Mouse (Mus musculus): ENCODE results near the gene Stk35. TPM values are rescaled to one million over a fixed set of nuclear protein-coding genes. Genes with fewer than 3 reads are reported as not detected.
"Not testable (repeated sequence)": the region's sequence is repeated elsewhere in the genome, so short reads cannot be mapped to it uniquely, and the experiment has no call there.

Stk35 gene
- total RNA-seq, 2 experiments from 2014 or later = 8.3 to 17.3 TPM

GRCm38 (mm10) chr2:129834221-129834620 lies 33.9 kb downstream of the Stk35 start:
- no peak for ATAC-seq (replicated peaks; ENCODE audit: poor library complexity)

- ATAC-seq (replicated peaks; ENCODE audit: poor library complexity) = no peak
These were observed 34.6 kb downstream of the Stk35 start for GRCm38 (mm10) chr2:129834881-129835280.

- ATAC-seq (replicated peaks; ENCODE audit: poor library complexity) = no peak
These were observed 36.6 kb downstream of the Stk35 start for GRCm38 (mm10) chr2:129836921-129837320.

- no peak for ATAC-seq (replicated peaks; ENCODE audit: poor library complexity)
These were observed 38.0 kb downstream of the Stk35 start for GRCm38 (mm10) chr2:129838321-129838720.

- ATAC-seq (replicated peaks; ENCODE audit: poor library complexity) = no peak
These were observed 45.5 kb downstream of the Stk35 start for GRCm38 (mm10) chr2:129845826-129846225.

- no peak for ATAC-seq (replicated peaks; ENCODE audit: poor library complexity)
These were observed 46.2 kb downstream of the Stk35 start for GRCm38 (mm10) chr2:129846501-129846900.

- ATAC-seq (replicated peaks; ENCODE audit: poor library complexity) = not testable (repeated sequence)
These were observed 48.8 kb downstream of the Stk35 start for GRCm38 (mm10) chr2:129849078-129849477.

GRCm38 (mm10) chr2:129851512-129851911 lies 51.2 kb downstream of the Stk35 start:
- no peak for ATAC-seq (replicated peaks; ENCODE audit: poor library complexity)

- no peak for ATAC-seq (replicated peaks; ENCODE audit: poor library complexity)
These were observed 62.9 kb downstream of the Stk35 start for GRCm38 (mm10) chr2:129863256-129863655.

- ATAC-seq (replicated peaks; ENCODE audit: poor library complexity) = no peak
These were observed 64.6 kb downstream of the Stk35 start for GRCm38 (mm10) chr2:129864958-129865357.

GRCm38 (mm10) chr2:129869151-129869550 lies 68.8 kb downstream of the Stk35 start:
- no peak for ATAC-seq (replicated peaks; ENCODE audit: poor library complexity)

- ATAC-seq (replicated peaks; ENCODE audit: poor library complexity) = no peak
These were observed 70.9 kb downstream of the Stk35 start for GRCm38 (mm10) chr2:129871246-129871645.

- no peak for ATAC-seq (replicated peaks; ENCODE audit: poor library complexity)
These were observed 71.8 kb downstream of the Stk35 start for GRCm38 (mm10) chr2:129872071-129872470.

- peak; percentile 87 for ATAC-seq (replicated peaks; ENCODE audit: poor library complexity)
These were observed 73.2 kb downstream of the Stk35 start for GRCm38 (mm10) chr2:129873489-129873888.

- ATAC-seq (replicated peaks; ENCODE audit: poor library complexity) = no peak
These were observed 73.8 kb downstream of the Stk35 start for GRCm38 (mm10) chr2:129874084-129874483.

GRCm38 (mm10) chr2:129874509-129875095 lies 74.3 kb downstream of the Stk35 start:
- ATAC-seq (replicated peaks; ENCODE audit: poor library complexity) = no peak

GRCm38 (mm10) chr2:129876935-129877334 lies 76.6 kb downstream of the Stk35 start:
- ATAC-seq (replicated peaks; ENCODE audit: poor library complexity) = no peak

- ATAC-seq (replicated peaks; ENCODE audit: poor library complexity) = peak; percentile 76
These were observed 79.5 kb downstream of the Stk35 start for GRCm38 (mm10) chr2:129879817-129880216.

GRCm38 (mm10) chr2:129880226-129880625 lies 79.9 kb downstream of the Stk35 start:
- no peak for ATAC-seq (replicated peaks; ENCODE audit: poor library complexity)

GRCm38 (mm10) chr2:129881886-129882285 lies 81.6 kb downstream of the Stk35 start:
- no peak for ATAC-seq (replicated peaks; ENCODE audit: poor library complexity)
